Mouse (Mus musculus) bone marrow macrophage, adult 2 months (primary cell): ENCODE data around the gene Ube2h.

Source experiments
- CTCF ChIP-seq: IDR thresholded peaks from 2 replicates; pipeline ENCODE4 v1.5.1; 2012; ENCODE audit warnings: low read depth, mild to moderate bottlenecking, low read length, moderate library complexity
- POLR2A ChIP-seq: IDR thresholded peaks from 2 replicates; pipeline ENCODE4 v1.6.1; 2012; ENCODE audit warnings: mild to moderate bottlenecking, low read depth, low read length, borderline replicate concordance

DNA sequence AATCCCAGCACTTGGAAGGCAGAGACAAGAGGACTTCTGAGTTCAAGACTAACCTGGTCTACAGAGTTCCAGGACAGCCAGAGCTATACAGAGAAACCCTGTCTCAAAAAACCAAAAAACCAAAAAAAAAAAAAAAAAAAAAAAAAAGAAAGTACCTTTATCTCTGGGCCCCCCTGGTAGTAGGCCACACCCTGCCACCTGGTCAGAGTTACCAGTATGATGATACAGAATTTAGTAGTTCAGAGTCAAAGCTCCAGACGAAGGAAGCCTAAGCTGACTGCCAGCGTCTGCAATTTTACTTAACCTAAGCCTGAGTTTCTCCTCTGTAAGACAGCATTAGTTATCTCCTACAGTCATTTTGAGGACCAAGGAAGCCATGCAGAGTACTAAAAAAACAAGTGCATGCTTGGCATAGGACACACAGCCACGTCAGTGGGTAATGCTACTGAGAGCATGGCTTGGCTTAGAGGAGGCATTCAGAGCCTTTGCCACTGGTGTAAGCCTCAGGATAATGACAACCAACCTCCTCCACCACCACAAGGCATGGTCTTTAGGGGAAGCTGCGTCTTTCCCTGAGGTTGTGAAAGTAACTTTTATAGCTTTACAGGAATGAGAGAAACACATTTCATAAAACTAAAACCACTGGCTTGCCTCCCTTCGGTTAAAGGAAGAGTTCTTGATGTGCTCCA lies 29.0 kb downstream of the Ube2h start:
- TF ChIP-seq CTCF (no peak), POLR2A (no peak)
